Mouse (Mus musculus) gastrocnemius, postnatal 10 days (tissue): ENCODE data around the gene Fis1. TPM values are rescaled to one million over a fixed set of nuclear protein-coding genes. Genes with fewer than 3 reads are reported as not detected.
"Not testable (repeated sequence)": the region's sequence is repeated elsewhere in the genome, so short reads cannot be mapped to it uniquely, and the experiment has no call there.

Source experiments
- DNase-seq: peaks from one replicate; pipeline ENCODE4 v3.0.0; 2021; ENCODE audit warnings: mixed read lengths
- total RNA-seq, 2 experiments: library from RNA; stranded (reverse); gene quantifications; 2 replicates each; pipeline ENCODE4 v1.2.3; 2021

Fis1 gene
- total RNA-seq, 2 experiments from 2014 or later, result 151 to 154 TPM

DNA sequence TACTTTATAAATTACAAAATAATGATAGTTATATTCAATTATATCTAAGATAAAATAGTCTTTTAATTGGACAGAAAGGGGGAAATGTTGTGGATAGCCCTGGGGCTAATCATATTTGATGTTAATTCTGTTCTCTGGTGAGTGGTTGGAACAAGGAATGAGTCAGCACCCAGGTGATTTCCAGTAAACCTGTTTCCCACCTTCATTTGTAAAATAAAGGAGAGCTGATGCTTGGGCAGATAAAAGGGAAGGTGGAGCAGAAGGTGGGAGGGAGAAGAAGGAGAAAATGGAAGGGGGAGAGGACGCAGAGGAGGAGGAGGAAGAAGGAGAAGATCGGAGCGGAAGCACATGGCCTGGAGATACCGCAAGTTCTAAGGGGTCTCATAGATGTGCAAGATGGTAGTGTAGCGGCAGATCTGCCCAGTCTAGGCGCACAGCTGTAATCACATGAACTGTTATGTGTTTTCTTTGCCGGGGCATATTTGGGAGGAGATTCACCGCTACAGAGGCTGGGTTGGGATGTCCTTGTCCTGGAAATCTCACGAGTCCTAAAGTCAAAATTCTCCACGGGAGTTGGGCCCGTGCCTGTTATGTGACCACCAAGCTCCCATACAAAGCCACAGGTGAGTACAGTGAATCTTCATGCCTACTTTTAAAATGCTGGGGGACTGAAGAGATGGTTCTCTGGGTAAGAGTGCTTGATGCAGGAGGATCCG lies 12.1 kb upstream of the Fis1 start:
- no peak for DNase-seq

DNA sequence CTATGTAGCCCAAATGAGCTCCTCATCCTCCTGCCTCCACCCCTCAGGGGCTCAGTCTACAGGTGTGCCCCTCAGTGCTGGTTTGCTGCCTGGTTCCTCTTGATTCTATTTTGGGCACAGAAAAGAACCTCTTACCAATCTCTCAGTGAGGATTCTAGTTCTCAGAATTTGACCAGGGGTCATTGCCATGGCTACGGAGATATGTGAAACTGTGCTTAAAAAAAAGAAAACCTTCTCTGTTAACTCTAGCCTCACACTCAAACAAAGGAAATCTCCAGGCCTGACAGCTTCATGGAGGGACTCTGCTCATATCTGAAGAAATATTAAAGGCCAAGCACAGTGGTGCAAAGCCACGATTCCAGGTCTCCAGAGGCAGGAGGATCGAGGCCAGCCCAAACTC lies 10.3 kb upstream of the Fis1 start:
- no peak for DNase-seq

DNA sequence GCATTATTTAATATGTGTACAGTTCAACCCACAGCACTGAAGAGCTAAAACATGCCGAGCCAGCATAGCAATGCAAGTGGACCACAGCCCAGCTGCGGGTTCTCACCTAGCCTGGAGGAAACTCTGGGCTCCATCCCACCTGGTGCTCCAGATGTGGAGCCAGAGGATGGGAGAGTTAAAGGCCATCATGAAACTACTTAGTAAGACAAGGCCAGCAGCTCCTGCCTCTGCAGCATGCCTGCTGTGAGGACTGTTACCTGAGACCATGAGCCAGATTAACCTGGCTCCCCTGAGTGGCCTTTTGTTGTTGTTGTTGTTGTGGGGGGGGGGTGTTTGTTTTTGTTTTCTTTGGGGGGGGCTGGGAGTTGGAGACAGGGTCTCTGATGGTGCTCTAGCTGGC lies 9.7 kb upstream of the Fis1 start:
- no peak for DNase-seq

DNA sequence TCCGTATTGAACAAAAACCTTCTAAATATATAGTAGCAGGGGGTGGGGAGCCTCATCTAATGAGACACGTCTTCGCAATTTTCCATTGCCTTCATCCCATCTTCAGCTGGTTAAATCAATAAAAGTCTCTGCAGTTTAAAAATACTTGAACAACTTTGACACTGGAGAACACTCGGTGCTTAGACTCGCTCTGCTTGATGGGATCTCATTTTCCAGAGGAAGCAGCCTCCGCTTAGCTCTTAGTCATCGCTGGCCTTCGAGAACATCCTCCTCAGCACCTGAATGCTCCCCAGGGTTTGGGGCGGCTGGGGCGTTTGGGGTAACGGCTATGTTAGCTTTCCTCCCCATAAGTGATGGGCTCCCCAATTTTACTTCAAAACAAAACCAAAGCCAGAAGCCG lies 8.0 kb upstream of the Fis1 start:
- DNase-seq, result no peak

DNA sequence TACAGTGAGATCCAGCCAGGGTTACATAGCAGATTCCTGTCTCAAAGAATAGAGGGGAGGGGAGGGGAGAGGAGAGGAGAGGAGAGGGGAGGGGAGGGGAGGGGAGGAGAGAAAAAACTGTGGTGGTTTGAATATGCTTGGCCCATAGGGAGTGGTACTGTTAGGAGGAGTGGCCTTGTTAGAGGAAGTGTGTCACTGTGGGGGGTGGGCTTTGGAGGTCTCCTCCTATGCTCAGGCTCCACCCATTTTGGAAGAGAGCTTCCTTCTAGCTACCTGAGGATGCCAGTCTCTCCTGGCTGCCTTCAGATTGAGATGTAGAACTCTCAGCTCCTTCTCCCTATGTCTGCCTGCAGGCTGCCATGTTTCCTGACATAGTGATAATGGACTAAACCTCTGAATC lies 5.2 kb upstream of the Fis1 start:
- DNase-seq, result no peak

DNA sequence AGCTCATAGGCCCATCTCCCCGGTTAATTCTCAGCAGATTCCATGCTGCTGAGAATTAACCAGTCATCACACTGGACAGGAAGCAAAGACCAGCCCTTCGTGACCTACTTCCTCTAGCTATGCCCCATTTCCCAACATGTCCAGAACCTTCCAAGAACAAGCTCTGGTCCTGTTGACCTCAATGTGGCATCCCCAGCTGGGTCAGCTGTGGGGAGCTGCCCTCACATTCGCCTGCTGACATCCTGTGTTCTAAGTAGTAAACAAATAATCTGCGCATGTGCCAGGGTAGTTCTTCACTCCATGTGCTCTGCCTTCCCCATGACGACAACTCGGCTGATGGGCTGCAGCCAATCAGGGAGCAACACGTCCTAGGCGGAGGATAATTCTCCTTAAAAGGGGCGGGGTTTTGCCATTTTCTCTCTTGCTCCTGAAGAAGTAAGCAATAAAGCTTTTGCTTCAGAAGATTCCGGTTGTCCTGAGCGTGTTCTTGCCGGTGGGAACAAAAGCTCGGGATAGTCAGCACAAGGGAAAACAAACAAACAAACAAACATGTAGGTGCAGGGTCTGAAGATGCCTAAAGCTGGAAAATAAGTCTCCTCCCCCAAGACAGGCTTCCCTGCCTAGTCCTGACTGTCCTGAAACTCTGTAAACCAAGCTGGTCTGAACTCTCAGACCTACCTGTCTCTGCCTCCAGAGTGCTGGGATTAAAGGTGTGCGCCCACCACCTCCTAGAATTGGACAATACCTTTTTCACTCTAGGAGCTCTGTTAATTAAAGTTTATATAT lies 3.3 kb upstream of the Fis1 start:
- not testable (repeated sequence) for DNase-seq

DNA sequence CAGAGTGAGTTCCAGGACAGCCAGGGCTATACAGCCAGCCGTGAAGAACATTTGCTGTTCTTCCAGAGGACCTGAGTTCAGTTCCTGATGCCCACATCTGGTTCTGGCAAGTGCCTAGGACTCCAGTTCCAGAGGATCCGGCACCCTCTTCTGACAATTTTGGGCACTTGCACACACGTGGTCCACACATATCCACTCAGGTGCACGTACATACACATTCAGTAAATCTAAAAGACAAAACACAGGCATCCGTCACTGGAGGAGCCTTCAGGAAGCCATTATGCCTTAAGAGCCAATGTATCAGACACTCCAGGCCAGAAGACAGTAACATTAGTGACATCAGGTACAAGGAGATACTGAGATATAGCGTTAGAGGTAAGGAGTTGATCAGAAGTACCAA lies 2.6 kb upstream of the Fis1 start:
- DNase-seq, result no peak

DNA sequence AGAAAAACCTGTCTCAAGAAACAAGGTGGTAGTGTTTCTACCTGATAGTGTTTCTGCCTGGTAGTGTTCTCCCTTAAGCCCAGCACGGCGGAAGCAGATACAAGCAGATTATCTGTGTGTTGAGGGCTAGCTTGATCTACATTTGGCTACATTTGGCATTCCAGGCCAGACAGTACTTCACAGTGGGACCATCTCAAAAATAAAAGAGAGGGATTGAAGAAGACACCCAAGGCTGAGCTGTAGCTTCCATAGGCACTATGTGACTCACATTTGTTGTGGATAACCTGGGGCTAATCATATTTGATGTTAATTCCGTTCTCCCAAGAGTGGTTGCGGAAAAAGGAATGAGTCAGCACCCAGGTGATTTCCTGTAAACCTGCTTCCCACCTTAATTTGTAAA lies 922 bp upstream of the Fis1 start:
- no peak for DNase-seq

DNA sequence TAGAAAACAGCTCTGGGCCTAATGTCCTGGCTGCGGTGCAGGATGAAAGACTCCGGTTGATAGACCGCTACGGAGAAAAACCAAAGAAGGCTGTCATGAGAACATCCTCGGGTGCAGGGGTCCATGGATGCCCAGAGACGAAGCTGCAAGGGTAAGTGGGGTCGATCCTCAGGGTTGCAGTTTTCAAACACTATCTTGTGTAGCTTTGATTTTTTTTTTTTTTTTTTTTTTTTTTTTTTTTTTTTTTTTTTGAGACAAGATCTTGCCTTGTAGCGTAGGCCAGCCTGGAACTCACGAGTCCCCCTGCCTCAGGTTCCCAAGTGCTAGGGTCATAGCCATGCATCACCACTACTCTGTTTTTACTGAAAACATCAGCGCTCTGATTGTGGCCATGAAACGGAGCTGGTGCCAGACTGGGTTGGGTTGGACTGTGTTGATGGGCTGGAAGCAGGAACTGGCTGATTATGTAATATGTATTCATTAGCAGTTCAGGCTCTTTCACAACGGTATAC lies 421 bp downstream of the Fis1 start:
- peak; percentile 26 for DNase-seq

DNA sequence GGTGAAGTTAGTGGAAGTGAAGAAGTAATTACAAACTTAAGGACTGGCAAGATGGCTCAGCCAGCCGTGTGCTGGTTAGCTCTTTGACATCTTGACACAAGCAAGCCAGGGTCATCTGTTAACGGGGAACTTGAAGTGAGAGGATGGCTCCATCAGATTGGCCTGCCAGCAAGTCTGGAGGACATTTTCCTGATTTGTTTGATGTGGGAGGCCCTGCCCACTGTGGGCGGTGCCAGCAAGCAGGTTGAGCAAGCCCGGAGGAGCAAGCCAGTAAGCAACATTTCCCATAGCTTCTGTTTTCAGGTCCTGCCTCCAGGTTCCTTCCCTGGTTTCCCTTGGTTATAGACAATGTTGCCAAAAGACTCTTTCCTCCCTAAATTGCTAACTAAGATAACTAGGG lies 2.5 kb downstream of the Fis1 start:
- no peak for DNase-seq

DNA sequence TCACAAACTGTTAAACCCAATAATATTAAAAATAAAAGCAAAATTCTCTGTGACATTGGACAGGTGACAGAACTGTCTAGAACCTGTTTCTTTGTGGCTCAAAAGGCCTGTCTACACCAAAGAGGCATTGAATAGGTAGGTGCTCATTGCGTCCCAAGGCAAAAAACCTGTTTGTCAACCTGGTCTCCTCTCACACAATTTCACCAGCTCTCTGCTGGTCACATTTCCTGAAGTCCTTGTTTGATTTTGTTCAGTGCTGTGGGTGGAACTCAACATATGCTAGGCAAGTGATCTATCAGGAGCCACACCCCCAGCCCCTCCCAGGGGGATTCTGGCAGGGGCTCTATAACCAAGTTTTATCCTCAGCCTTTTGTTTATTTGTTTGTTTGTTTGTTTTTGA lies 4.2 kb downstream of the Fis1 start:
- DNase-seq, result no peak

DNA sequence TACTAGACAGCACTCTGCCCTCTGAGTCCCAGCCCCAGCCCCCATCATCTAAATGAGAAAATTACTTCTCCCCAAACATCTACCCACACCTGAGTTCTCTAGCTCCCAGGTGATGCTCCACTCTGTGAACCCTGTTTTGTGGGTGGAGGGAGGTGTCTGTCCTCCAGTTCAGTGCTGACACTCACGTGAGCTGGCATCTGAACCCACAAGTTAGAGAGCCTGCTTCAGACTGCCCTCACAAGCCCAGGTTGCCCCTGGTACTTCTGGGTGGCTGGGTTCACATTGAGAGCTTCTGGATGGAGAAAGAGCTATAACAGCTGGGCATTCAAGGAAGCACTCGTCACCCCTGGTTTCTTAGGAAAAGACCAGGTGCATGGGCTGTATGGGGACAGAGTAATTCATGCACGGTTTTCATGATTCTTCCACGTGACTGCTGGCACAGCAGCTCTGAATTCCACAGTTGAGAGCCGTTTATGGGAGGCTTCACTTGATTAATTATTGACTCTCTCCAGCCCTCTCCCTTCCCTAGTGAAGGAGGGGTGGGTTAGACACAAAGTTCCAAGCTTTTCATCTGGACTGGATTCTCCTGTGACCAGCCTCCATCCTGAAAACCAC lies 6.0 kb downstream of the Fis1 start:
- DNase-seq, result no peak

DNA sequence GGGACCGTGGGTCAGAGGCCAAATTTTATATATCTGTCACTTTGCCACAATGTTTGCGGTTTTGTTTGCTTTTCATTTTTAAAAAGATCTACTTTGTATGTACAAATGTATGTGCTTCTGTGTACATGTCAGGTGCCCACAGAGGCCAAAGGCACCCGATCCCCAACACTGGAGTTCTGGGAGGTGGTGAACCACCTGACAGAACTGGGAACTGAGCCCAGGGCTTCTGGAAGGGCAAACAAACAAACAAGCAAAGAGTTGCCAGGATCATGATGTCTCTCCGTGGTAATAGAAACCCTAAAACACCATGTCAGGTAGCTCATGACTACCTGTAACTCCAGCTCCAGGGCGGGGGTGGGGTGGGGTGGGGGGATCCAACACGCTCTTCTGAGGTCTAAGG lies 7.0 kb downstream of the Fis1 start:
- no peak for DNase-seq

DNA sequence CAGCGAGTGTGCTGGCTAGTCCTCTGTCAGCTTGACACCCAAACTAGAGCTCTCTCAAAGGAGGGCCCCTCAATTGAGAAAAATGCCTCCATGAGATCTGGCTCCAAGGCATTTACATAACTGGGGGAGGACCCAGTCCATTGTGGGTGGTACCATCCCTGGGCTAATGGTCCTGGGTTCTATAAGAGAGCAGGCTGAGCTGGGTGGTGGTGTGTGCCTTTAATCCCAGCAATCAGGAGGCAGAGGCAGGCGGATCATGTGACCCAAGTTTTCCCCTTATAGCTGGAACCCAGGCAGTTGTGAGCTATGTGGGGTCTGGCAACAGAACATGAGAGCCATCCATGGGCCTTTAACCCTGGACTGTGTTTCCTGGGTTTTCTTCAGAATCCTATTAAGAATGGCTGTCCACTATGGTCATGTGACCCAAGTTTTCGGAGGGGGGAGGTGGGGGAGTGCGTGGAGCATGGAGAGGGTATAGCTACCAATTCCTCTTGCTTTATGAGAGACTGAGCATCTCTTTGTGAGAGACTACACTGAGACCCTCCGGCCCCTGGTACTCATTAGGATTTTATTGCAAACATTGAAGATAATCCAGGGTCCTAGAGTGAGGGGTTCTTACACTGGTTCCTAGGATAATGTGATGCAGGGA lies 8.4 kb downstream of the Fis1 start:
- DNase-seq, result no peak

DNA sequence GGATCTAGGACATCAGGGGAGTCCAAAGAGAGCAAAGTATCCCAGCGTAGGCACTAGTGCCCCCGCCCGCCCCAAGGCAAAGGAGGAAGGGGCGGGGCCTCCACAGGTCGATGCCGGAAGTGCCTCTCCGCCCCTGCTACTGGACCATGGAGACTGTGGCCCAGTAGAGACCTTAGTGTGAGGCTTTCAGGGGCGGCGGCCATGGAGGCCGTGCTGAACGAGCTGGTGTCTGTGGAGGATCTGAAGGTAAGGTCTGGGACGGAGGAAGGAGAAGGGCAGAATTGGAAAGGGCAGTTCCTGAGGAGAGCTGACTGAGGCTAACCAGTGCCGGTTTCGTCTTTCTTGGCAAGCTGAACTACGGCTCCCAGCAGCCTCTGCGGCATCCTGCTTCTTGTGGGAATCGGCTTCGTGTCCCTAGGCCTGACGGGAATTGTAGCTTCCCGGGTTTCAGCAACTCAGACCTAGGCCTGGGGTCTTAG lies 8.9 kb downstream of the Fis1 start:
- DNase-seq, result peak; percentile 85

DNA sequence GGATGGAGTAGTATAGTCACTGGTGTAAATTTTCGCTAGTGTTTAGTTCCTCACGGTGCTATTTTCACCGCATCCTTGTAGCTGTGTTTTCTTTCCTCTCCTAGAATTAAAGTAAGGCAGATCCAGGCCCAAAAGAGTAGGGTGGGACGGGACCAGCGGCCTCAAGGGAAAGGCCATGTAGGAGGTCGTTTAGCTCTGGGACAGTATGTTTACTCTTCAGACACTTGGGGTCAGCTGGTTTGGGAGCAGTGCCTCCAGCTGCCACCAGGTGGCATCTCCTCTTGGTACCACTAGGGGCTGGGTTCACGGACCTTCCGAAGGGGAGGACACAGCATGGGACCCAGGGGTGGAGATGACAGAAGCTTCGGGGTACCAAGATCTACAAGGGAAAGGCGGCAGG lies 9.4 kb downstream of the Fis1 start:
- peak; percentile 81 for DNase-seq

DNA sequence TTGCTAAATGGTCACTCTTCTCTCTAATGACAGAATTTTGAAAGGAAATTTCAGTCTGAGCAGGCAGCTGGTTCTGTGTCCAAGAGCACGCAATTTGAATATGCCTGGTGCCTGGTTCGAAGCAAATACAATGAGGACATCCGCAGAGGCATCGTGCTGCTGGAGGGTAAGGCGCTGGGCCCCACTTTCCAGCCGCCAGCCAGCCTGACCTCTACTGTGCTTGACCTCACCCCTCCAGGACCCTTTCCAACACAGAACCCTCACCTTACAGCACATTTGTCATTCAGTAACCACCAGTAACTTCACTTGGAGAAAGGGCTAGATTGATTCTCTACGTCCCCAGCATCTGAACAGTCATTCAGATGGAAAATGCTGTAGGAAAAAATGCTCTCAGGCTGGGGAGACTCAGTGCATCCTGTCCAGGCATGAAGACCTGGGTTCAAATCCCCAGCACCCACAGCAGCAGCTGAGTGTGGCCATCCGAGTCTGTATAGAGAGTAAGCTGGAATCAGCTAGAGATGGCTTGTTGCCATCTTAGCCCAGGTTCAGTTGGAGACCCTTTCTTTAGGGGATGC lies 10.0 kb downstream of the Fis1 start:
- no peak for DNase-seq

DNA sequence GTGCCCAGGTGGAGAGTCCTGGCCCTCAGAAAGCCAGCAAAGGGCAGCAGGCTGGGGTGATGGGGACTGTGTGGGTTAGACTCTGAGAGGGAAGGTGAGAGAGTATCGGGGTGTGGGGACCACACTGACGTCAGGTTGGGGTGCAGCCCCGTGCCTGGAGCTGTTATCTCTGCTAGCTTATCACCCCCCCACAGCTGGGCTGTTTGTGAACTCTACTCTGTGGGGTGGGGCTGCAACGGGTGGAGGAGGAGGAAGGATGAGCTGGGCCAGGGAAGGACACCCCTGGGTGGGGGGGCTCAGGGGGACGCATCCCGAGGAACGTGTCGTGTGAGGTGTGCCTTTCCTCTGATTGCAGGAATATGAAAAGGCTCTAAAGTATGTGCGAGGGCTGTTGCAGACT lies 12.1 kb downstream of the Fis1 start:
- DNase-seq, result no peak

DNA sequence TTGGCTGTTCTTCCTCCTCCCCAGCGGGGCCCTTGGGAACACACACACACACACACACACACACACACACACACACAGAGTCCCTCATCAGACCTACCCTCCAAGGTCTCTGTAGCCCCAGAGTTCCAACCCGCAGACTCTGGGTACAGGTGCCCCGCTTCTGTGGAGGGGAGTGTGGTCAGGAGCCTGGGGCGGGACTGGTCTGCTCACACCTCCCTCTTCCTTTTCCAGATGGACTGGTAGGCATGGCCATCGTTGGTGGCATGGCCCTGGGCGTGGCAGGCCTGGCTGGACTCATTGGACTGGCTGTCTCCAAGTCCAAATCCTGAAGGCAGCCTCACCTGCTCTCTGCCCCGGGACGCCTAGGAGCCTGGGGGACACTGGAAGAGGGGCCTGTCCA lies 12.6 kb downstream of the Fis1 start:
- DNase-seq, result no peak

DNA sequence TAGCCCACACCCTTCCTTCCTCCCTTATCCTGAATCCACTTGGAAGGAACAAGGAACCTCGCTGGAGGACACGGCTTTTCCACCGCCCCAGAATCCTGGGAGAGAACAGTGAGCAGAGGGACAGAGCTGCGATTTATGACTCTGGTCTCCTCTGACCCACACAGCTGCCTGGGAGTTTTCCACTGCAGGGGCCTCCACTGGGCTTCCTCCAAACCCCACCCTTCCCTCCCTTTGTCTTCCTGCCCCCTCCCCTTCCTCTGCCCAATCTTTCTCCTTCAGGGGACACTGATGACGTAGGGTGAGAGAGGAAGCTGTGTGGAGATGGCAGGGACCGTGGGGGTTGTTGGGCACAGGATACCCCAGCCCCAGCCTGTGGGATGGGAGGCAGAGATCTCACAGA lies 13.3 kb downstream of the Fis1 start, which contains the start of gene Cldn15:
Gene Cldn15 (plus strand): TSS at position 286 of the 400 bp plus-strand sequence.
- DNase-seq, result no peak

DNA sequence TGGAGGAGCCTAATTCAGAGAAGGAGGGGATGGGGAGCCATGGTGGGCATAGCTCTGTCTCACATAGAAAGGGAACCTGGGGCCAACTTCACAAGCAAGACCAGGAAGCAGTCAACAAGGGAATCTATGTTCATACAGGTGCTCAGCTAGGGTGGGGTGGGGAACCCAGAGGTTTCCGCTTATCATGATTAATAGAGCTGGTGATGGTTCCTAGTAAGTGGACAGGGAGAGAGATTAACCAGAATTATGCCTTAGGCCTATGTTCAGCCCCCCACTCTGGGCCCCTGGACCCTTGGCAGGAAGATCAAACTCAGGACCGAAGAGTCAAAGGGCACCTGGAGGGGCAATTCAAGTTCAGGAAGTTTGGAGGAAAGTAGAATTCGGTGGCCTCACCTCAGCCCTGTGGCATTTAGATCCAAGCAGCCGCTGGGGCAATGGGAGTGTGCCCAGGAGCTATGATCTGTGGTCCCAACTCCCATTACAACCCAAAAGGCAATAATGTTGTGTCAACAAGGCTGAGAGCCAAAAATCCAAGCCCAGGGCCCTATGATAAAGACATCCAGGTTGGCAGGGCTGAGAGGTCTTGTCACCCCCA lies 13.9 kb downstream of the Fis1 start:
- no peak for DNase-seq

DNA sequence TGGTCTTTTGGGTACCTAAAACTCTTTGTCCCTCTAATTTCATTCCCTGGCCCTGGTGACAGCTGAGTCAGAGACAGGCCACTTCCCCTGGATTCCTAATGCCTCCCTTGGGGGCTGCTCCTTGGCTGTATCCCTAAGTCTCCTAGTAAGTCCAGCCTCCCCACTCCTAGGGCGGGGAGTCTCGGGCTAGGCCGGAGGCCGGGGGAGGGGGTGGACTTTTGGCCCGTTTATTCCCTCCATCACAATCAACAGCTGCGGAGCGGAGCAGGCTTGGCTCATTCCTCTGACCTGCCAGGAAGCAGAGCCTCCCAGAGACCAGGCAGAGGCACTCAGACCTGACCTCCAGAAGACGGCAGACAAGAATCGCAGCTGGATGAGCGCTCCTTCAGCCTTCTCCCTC lies 14.5 kb downstream of the Fis1 start:
- DNase-seq, result peak; percentile 73
